Mouse (Mus musculus) embryonic fibroblast, embryonic 13.5 days (primary cell): ENCODE data around the gene Gca.

Experiments used
- CTCF ChIP-seq: IDR thresholded peaks from 2 replicates; pipeline ENCODE4 v1.5.1; 2011; ENCODE audit warnings: mild to moderate bottlenecking, control low read depth, low read length, moderate library complexity, borderline replicate concordance; ENCODE audit not compliant: insufficient read depth
- POLR2A ChIP-seq: IDR thresholded peaks from 2 replicates; pipeline ENCODE4 v1.6.1; 2011; ENCODE audit warnings: low read depth, mild to moderate bottlenecking, control low read depth, low read length, moderate library complexity

DNA sequence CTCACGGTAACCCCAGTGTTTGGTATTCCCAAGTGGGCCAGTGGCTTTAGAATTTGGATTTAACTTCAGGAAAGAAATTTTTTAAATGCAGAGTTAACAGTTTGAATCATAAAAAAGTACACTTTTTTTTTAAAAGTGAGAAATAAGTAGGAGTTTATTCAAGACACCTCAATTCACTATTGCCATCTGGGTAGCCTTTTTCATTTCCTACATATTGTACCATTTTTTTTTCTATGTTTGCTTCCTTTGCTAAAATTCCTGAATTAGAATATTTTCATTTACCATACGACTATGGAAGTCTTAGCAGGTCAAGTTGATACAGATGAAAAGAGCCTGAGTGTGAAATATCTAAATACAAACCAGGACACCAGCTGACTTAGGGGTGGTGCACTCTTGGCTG, 79.0 kb downstream of the Gca start:
- no peak for TF ChIP-seq CTCF
- no peak for TF ChIP-seq POLR2A
